Mouse (Mus musculus): ENCODE data around the gene Acot8. TPM values are rescaled to one million over a fixed set of nuclear protein-coding genes. Genes with fewer than 3 reads are reported as not detected.
"Not testable (repeated sequence)": the region's sequence is repeated elsewhere in the genome, so short reads cannot be mapped to it uniquely, and the experiment has no call there.

Acot8 gene
- polyA plus RNA-seq, 1 experiment: 36.5 TPM

DNA sequence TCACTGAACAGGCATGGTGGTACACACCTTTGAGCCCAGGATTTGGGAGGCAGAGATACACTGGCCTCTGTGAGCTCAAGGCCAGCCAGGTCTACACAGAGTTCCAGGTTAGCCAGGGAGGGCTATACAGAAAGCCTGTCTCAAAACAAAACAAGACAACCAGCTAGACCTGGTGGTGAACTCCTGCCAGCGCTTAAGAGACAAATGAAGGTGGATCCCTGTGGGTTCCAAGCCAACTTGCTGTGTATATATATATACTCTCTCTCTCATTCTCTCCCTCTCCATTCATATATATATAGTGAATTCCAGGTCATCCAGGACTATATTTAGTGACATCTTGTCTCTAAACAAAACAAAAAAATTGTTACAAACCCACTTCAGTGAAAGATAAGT, 765 bp downstream of the Acot8 start:
- 67% methylated on average over 1 of the region's 1 CpGs for WGBS
- Histone ChIP-seq H3K27ac (ENCODE audit: control insufficient read depth, insufficient read depth, low read depth, low read length, poor library complexity) (no peak overlapping the region), H3K4me3 (replicated peaks; ENCODE audit: control insufficient read depth, low read depth, low read length) (peak overlapping the region; percentile 91), H3K4me1 (ENCODE audit: control insufficient read depth, insufficient read depth, low read length) (peaks cover 3% of the 10 kb centered on the region; the same call in 1 of the 2 replicates)
- TF ChIP-seq CTCF (IDR thresholded peaks at IDR 0.05; ENCODE audit: control insufficient read depth, insufficient read depth, low read length) (no peak), POLR2A (IDR thresholded peaks at IDR 0.05; ENCODE audit: borderline replicate concordance, control insufficient read depth, low read depth, low read length) (no peak)

DNA sequence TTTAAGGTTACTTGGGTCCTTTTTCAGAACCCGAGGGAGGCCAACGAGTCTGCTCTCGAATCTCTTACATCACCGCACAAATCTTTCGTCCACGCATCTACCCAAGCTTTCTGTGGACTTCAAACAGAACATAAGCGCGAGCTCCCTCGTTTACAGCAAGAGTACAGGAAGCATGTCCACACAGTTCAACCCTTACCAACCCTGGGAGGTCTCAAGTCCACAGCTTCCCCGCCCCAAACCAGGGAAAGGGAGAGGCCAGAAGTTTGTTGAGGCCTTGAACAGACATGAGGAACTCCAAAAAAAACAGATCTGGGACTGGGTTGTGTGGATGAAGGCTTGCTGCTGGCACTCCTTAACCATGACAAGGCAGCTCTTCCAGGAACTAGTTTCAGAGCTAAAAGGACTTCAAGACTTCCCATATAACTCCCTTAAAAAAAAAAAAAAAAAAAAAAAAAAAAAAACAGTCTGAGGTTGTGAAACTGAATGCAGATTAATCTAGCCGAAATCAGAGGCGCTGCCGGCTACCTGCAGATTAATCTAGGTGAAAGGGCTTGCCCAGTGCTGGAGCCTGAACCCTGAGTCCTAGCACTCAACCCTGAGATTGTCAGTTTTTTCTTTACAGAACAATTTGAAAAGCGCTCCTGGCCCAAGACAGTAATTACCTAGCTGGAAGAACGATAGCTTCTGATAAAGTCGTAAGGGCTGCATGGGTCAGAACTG, 1.3 kb downstream of the Acot8 start:
- peak overlapping the region; percentile 53 for H3K4me3 ChIP-seq (replicated peaks; ENCODE audit: control insufficient read depth, low read depth, low read length)
- H3K27ac ChIP-seq (ENCODE audit: control insufficient read depth, insufficient read depth, low read depth, low read length, poor library complexity): no peak overlapping the region
- WGBS: 63% methylated on average over 16 of the region's 16 CpGs
- TF ChIP-seq POLR2A (IDR thresholded peaks at IDR 0.05; ENCODE audit: borderline replicate concordance, control insufficient read depth, low read depth, low read length) (no peak), CTCF (IDR thresholded peaks at IDR 0.05; ENCODE audit: control insufficient read depth, insufficient read depth, low read length) (no peak)
- H3K4me1 ChIP-seq (ENCODE audit: control insufficient read depth, insufficient read depth, low read length): peaks cover 3% of the 10 kb centered on the region; the same call in 1 of the 2 replicates

DNA sequence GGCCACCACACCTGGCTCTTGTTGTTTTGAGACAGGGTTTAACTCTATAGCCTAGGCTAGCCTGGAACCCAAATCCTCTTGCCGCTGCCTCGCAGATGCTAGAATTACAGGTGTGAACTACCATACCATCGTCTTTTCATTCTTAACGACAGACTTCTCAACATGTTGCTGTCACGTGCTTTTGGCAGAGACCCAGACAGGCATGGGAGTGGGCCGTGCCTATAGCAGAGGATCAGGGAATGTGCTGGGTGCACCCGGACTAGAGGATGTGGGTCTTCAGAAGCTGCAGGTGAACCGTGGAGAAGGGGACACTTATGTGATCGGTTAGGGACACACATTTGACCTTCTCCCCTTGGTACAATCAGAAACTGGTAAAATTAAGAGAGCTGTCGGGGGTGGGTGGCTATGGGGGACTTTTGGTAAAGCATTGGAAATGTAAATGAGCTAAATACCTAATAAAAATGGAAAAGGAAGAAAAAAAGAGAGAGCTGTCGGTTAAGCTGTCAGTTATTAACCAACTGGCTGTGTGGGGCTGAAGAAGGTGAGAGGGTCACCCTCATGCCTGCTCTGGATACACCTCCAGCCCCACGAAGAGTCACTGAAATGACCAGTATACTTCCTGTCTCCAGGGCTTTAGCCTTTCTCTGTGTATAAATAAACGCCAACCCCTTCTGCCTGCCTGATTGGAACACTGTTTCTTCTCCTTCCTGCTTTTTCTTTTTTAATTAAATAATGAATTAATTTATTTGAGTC, 4.3 kb downstream of the Acot8 start:
- no peak overlapping the region for H3K27ac ChIP-seq (ENCODE audit: control insufficient read depth, insufficient read depth, low read depth, low read length, poor library complexity)
- peaks cover 3% of the 10 kb centered on the region; the same call in 1 of the 2 replicates for H3K4me1 ChIP-seq (ENCODE audit: control insufficient read depth, insufficient read depth, low read length)
- 90% methylated on average over 13 of the region's 13 CpGs for WGBS
- H3K4me3 ChIP-seq (replicated peaks; ENCODE audit: control insufficient read depth, low read depth, low read length): no peak overlapping the region
- TF ChIP-seq CTCF (IDR thresholded peaks at IDR 0.05; ENCODE audit: control insufficient read depth, insufficient read depth, low read length): no peak
- no peak for TF ChIP-seq POLR2A (IDR thresholded peaks at IDR 0.05; ENCODE audit: borderline replicate concordance, control insufficient read depth, low read depth, low read length)

DNA sequence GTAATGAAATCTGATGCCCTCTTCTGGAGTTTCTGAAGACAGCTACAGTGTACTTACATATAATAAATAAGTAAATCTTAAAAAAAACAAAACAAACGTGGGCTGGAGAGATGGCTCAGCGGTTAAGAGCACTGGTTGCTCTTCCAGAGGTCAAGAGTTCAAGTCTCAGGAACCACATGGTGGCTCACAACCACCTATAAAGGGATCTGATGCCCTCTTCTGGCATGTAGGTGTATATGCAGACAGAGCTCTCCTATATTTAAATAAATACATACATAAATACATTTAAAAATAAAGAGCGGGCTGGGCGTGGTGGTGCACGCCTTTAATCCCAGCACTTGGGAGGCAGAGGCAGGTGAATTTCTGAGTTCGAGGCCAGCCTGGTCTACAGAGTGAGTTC, 6.1 kb downstream of the Acot8 start:
- WGBS: 83% methylated on average over 6 of the region's 6 CpGs
- not testable (repeated sequence) for H3K4me3 ChIP-seq (replicated peaks; ENCODE audit: control insufficient read depth, low read depth, low read length); H3K27ac ChIP-seq (ENCODE audit: control insufficient read depth, insufficient read depth, low read depth, low read length, poor library complexity); H3K4me1 ChIP-seq (ENCODE audit: control insufficient read depth, insufficient read depth, low read length)

DNA sequence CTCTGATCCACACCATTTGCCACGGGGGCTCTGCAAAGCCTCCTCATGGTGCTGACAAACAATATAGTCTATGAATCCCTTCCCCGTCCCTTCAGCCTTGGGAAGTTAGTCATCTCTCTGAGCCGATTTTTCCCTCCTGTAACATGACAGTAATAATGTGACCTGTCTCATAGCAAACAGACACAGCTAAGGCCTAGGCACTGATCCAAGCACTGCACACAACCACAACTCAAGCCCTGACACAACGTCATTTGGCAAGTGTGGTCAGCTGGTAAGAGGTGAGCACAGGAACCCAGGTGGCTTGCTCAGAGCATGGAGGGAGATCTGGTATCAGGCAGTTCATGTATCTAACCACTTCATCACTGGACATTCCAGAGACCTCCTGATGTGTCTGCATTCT, 8.8 kb downstream of the Acot8 start:
- Histone ChIP-seq H3K27ac (ENCODE audit: control insufficient read depth, insufficient read depth, low read depth, low read length, poor library complexity) (no peak overlapping the region), H3K4me1 (ENCODE audit: control insufficient read depth, insufficient read depth, low read length) (no peaks in the 10 kb centered on the region), H3K4me3 (replicated peaks; ENCODE audit: control insufficient read depth, low read depth, low read length) (no peak overlapping the region)
- WGBS: 83% methylated on average over 4 of the region's 4 CpGs
- TF ChIP-seq POLR2A (IDR thresholded peaks at IDR 0.05; ENCODE audit: borderline replicate concordance, control insufficient read depth, low read depth, low read length) (no peak), CTCF (IDR thresholded peaks at IDR 0.05; ENCODE audit: control insufficient read depth, insufficient read depth, low read length) (no peak)

DNA sequence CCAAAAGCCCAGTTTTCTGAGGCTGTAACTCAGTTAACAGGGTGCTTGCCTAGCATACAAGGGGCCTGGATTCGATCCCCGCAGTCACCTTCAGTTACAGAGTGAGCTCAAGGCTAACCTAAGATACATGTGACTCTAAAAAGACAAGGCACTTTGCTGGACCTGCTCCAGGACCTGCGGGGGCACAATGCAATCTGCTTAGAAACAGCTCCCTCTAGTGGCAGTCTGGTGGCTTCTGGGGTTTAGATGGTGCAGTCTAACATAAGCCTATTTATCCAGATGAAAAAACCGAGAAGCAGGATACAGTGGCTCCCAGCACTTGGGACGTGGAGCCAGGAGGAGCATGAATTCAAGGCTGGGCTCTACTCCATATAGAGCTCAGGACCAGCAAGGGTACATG, 10.4 kb downstream of the Acot8 start:
- TF ChIP-seq CTCF (IDR thresholded peaks at IDR 0.05; ENCODE audit: control insufficient read depth, insufficient read depth, low read length) (peak; percentile 90), POLR2A (IDR thresholded peaks at IDR 0.05; ENCODE audit: borderline replicate concordance, control insufficient read depth, low read depth, low read length) (no peak)
- no peaks in the 10 kb centered on the region for H3K4me1 ChIP-seq (ENCODE audit: control insufficient read depth, insufficient read depth, low read length)
- H3K4me3 ChIP-seq (replicated peaks; ENCODE audit: control insufficient read depth, low read depth, low read length): no peak overlapping the region
- WGBS: 27% methylated on average over 5 of the region's 5 CpGs
- no peak overlapping the region for H3K27ac ChIP-seq (ENCODE audit: control insufficient read depth, insufficient read depth, low read depth, low read length, poor library complexity)

DNA sequence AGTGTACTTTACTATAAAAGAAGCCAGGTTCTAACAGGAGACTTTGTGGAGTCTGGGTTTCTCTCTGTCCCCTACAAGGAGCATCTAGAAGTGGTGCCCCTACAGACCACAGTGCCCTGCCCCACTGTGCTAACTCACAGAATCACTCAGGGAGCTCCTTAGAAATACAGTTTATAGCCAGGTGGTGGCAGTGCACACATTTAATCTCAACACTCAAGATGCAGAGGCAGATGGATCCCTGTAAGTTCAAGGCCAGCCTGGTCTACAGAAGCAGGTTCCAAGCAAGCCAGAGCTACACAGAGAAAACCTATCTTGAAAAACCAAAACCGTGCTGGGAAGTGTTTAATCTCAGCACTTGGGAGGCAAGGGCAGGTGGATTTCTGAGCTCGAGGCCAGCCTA, 10.9 kb downstream of the Acot8 start:
- Histone ChIP-seq H3K27ac (ENCODE audit: control insufficient read depth, insufficient read depth, low read depth, low read length, poor library complexity) (no peak overlapping the region), H3K4me1 (ENCODE audit: control insufficient read depth, insufficient read depth, low read length) (no peaks in the 10 kb centered on the region), H3K4me3 (replicated peaks; ENCODE audit: control insufficient read depth, low read depth, low read length) (no peak overlapping the region)
- TF ChIP-seq POLR2A (IDR thresholded peaks at IDR 0.05; ENCODE audit: borderline replicate concordance, control insufficient read depth, low read depth, low read length): no peak
- no peak for TF ChIP-seq CTCF (IDR thresholded peaks at IDR 0.05; ENCODE audit: control insufficient read depth, insufficient read depth, low read length)
- WGBS: 80% methylated on average over 2 of the region's 2 CpGs

DNA sequence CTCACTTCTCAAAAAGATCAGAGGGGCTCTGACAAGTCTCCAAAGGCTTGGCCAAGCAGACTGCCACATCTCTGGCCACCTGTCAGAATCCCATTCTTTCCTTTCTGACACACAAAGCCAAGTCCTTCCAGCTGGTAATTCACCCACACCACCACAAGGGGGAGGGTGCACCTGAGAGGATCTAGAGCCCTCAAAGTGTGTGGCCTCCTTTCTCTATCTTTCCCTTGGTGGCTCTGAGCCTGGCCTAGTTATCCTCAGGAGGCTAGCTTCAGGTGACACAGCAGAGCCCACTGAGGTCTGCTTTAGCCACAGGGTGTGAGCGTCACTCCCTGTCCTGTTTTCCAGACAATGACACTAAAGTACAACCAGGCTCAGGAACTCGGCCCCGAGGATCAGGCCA, 11.4 kb downstream of the Acot8 start:
- Histone ChIP-seq H3K4me1 (ENCODE audit: control insufficient read depth, insufficient read depth, low read length) (peaks cover 1% of the 10 kb centered on the region; the same call in 1 of the 2 replicates), H3K4me3 (replicated peaks; ENCODE audit: control insufficient read depth, low read depth, low read length) (no peak overlapping the region), H3K27ac (ENCODE audit: control insufficient read depth, insufficient read depth, low read depth, low read length, poor library complexity) (no peak overlapping the region)
- 94% methylated on average over 3 of the region's 3 CpGs for WGBS
- TF ChIP-seq POLR2A (IDR thresholded peaks at IDR 0.05; ENCODE audit: borderline replicate concordance, control insufficient read depth, low read depth, low read length): no peak
- TF ChIP-seq CTCF (IDR thresholded peaks at IDR 0.05; ENCODE audit: control insufficient read depth, insufficient read depth, low read length): peak; percentile 74
